Mouse (Mus musculus): ENCODE measurements around the gene Sf3a2. TPM values are rescaled to one million over a fixed set of nuclear protein-coding genes. Genes with fewer than 3 reads are reported as not detected.
"Not testable (repeated sequence)": the region's sequence is repeated elsewhere in the genome, so short reads cannot be mapped to it uniquely, and the experiment has no call there.

The Sf3a2 gene
- polyA plus RNA-seq, 1 experiment from 2014 or later, result 63.3 TPM

GRCm38 (mm10) chr10:80824827-80825226 is 26.8 kb downstream of the Sf3a2 start:
- Histone ChIP-seq H3K27me3 (ENCODE audit: control insufficient read depth, insufficient read depth, low read length) (no peaks in the 10 kb centered on the region), H3K9me3 (ENCODE audit: control insufficient read depth, low read length) (no peaks in the 10 kb centered on the region), H3K36me3 (ENCODE audit: control insufficient read depth, insufficient read depth, low read length) (peaks cover 8% of the 10 kb centered on the region), H3K4me2 (ENCODE audit: low read depth, low read length) (no peak overlapping the region), H3K4me3 (ENCODE audit: low read depth, low read length) (no peak overlapping the region), H3K4me1 (ENCODE audit: control insufficient read depth, insufficient read depth, low read length) (peaks cover 8% of the 10 kb centered on the region), H3K27ac (ENCODE audit: low read depth, low read length) (no peak overlapping the region), H3K9ac (replicated peaks; ENCODE audit: low read depth, low read length) (no peak overlapping the region)
- no peak for ATAC-seq (ENCODE audit: low read depth)
- WGBS, result 84% methylated on average over 2 of the region's 2 CpGs

DNA sequence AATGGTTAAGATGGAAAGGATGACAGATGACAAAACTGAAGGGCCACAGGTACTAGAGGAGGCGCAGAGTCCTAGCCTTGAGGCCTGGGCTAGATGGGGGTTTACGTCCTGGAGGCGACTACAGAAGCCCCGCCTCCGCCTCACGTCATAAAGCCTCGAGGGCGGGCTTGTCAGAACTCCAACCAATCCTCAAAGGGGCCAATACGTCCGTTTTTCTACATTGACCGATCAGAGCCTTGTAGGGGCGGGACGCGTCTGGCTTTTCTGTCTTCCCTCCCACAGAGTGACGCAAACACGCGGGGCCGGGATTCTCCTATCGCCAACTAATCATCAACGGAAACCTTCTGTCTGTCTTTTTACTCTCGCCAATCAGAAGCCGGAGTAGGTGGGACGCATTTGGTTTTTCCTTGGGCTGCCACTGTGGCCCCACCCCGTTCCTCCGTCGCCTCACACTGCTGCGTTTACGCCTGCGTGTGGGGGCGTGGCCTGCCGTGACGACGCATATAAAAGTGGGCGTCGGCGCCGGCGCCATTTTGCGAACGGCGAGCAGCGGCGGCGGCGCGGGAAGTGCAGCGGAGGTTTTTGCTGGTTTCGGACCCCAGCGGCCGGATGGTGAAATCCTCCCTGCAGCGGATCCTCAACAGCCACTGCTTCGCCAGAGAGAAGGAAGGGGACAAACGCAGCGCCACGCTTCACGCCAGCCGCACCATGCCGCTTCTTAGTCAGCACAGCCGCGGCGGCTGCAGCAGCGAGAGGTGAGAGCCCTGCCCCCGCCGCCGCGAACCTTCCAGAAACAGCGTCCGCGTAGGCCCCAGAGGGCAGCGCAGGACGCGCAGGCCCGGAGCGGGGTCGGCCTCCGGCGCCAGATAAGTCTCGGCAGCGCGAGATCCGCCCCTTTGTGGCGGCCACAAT is 28.4 kb downstream of the Sf3a2 start, which contains the start of gene Oaz1:
TSS of gene Oaz1 (plus strand) at position 506 of the 912 bp plus-strand sequence.
- Histone ChIP-seq H3K27ac (ENCODE audit: low read depth, low read length) (peak within 1 kb of the TSS; percentile 87), H3K4me3 (ENCODE audit: low read depth, low read length) (peak within 1 kb of the TSS; percentile 70), H3K9me3 (ENCODE audit: control insufficient read depth, low read length) (no peaks in the 10 kb centered on the region), H3K9ac (replicated peaks; ENCODE audit: low read depth, low read length) (peak within 1 kb of the TSS; percentile 86), H3K4me2 (ENCODE audit: low read depth, low read length) (peak within 1 kb of the TSS; percentile 99), H3K36me3 (ENCODE audit: control insufficient read depth, insufficient read depth, low read length) (peaks cover 13% of the 10 kb centered on the region), H3K27me3 (ENCODE audit: control insufficient read depth, insufficient read depth, low read length) (no peaks in the 10 kb centered on the region), H3K4me1 (ENCODE audit: control insufficient read depth, insufficient read depth, low read length) (peaks cover 8% of the 10 kb centered on the region)
- ATAC-seq (ENCODE audit: low read depth), result peak; percentile 96
- WGBS, result under 1% methylated on average over 76 of the region's 82 CpGs

DNA sequence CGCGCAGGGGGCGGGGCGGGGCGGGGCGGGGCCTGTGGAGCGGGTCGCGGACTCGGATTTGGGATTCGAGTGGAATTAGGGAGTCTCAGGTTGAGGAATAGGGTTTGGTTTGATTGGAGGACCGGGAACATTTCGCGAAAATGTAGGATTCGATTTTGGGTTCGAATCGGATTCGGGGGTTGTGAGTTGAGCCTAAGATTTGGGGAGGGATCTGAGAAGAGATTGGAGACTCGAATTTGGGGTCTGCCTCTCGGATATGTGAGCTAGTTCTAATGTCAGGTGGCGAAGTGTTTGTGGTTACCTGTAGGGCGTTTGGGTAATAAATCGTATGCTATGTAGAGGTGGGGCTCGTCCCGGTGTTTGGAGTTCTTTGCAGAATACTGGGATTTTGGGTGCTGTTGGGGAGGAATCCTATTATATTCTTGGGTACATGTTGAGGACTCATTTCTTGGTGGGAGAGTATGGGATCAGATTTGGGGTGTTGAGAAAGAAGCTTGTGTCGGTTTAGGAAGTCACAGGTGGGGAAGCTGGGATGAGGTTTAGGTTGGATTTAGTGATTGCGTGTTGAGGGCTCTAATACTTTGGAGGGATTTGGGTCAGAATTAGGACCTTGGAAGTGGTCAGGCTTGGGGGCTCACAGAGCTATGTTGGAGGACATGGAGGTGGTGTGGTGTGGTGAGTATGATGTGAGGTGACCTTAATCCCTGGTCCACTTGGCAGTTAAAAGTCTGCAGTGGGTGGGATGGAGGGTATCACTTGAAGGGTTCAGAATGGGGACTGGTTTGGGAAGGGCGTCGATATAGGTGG is 29.3 kb downstream of the Sf3a2 start:
- Histone ChIP-seq H3K4me1 (ENCODE audit: control insufficient read depth, insufficient read depth, low read length) (peaks cover 8% of the 10 kb centered on the region), H3K4me3 (ENCODE audit: low read depth, low read length) (peak overlapping the region; percentile 70), H3K9me3 (ENCODE audit: control insufficient read depth, low read length) (no peaks in the 10 kb centered on the region), H3K4me2 (ENCODE audit: low read depth, low read length) (peak overlapping the region; percentile 99), H3K36me3 (ENCODE audit: control insufficient read depth, insufficient read depth, low read length) (peaks cover 13% of the 10 kb centered on the region), H3K27me3 (ENCODE audit: control insufficient read depth, insufficient read depth, low read length) (no peaks in the 10 kb centered on the region), H3K9ac (replicated peaks; ENCODE audit: low read depth, low read length) (peak overlapping the region; percentile 86), H3K27ac (ENCODE audit: low read depth, low read length) (peak overlapping the region; percentile 87)
- WGBS, result 9% methylated on average over 29 of the region's 29 CpGs
- no peak for ATAC-seq (ENCODE audit: low read depth)

DNA sequence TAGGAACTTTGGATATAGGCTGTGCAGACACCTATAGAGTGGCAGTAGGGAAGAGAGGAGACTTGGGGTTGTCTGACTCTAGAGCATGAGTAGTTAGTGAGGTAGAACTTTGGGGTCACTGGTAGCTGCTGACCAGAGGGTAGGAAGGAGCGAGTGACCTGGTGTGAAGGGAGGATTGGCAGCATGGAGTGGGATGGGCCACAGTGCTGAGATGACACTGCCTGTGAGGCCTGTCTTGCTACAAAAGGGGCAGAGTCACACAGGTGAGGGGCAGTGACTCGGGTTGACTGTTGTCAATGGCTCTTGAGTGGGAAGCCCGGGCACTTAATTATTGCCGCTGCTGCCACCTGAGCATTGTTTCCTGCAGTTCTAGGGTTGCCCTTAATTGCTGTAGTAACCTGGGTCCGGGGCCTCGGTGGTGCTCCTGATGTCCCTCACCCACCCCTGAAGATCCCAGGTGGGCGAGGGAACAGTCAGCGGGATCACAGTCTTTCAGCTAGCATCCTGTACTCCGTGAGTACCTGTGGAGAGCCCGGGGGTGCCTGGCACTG is 29.9 kb downstream of the Sf3a2 start:
- Histone ChIP-seq H3K27me3 (ENCODE audit: control insufficient read depth, insufficient read depth, low read length) (no peaks in the 10 kb centered on the region), H3K9me3 (ENCODE audit: control insufficient read depth, low read length) (no peaks in the 10 kb centered on the region), H3K4me3 (ENCODE audit: low read depth, low read length) (peak overlapping the region; percentile 70), H3K9ac (replicated peaks; ENCODE audit: low read depth, low read length) (peak overlapping the region; percentile 86), H3K4me2 (ENCODE audit: low read depth, low read length) (peak overlapping the region; percentile 99), H3K4me1 (ENCODE audit: control insufficient read depth, insufficient read depth, low read length) (peaks cover 8% of the 10 kb centered on the region), H3K27ac (ENCODE audit: low read depth, low read length) (no peak overlapping the region), H3K36me3 (ENCODE audit: control insufficient read depth, insufficient read depth, low read length) (peaks cover 13% of the 10 kb centered on the region)
- WGBS, result 81% methylated on average over 9 of the region's 10 CpGs
- ATAC-seq (ENCODE audit: low read depth), result no peak

GRCm38 (mm10) chr10:80828587-80828986 is 30.6 kb downstream of the Sf3a2 start:
- H3K4me1 ChIP-seq (ENCODE audit: control insufficient read depth, insufficient read depth, low read length); H3K27me3 ChIP-seq (ENCODE audit: control insufficient read depth, insufficient read depth, low read length); H3K9me3 ChIP-seq (ENCODE audit: control insufficient read depth, low read length); ATAC-seq (ENCODE audit: low read depth); H3K27ac ChIP-seq (ENCODE audit: low read depth, low read length); H3K9ac ChIP-seq (replicated peaks; ENCODE audit: low read depth, low read length); H3K4me3 ChIP-seq (ENCODE audit: low read depth, low read length): not testable (repeated sequence)
- 73% methylated on average over 7 of the region's 9 CpGs for WGBS
- H3K4me2 ChIP-seq (ENCODE audit: low read depth, low read length), result peak overlapping the region; percentile 99
- peaks cover 13% of the 10 kb centered on the region for H3K36me3 ChIP-seq (ENCODE audit: control insufficient read depth, insufficient read depth, low read length)

- H3K9ac ChIP-seq (replicated peaks; ENCODE audit: low read depth, low read length), result no peak overlapping the region
- ATAC-seq (ENCODE audit: low read depth), result no peak
- peaks cover 13% of the 10 kb centered on the region for H3K36me3 ChIP-seq (ENCODE audit: control insufficient read depth, insufficient read depth, low read length)
- WGBS, result 72% methylated on average over 1 of the region's 1 CpGs
- H3K4me2 ChIP-seq (ENCODE audit: low read depth, low read length), result no peak overlapping the region
- peaks cover 5% of the 10 kb centered on the region; the same call in 1 of the 2 replicates for H3K27me3 ChIP-seq (ENCODE audit: control insufficient read depth, insufficient read depth, low read length)
- no peak overlapping the region for H3K4me3 ChIP-seq (ENCODE audit: low read depth, low read length)
- H3K9me3 ChIP-seq (ENCODE audit: control insufficient read depth, low read length), result no peaks in the 10 kb centered on the region
- H3K4me1 ChIP-seq (ENCODE audit: control insufficient read depth, insufficient read depth, low read length), result peaks cover 8% of the 10 kb centered on the region
- no peak overlapping the region for H3K27ac ChIP-seq (ENCODE audit: low read depth, low read length)
These were observed 31.6 kb downstream of the Sf3a2 start for GRCm38 (mm10) chr10:80829359-80830278.

DNA sequence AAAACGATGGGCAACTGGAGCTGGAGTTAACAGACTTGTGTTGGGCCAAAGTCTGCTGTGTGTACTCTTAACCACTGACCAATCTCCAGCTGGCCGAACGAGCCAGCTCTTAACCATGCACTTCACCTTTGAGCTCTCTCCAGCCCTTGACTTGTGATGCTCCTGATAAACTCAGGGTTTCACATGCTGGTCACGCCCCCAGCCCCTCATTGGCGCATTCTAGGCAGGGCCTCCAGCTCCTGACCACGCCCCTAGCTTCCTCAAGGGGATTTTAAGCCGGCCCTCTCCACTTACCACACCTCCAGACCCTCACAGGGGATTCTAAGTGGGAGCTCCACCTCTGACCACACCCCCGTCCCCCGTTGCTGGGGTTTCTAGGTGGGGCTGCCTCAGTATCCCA is 33.1 kb downstream of the Sf3a2 start:
- Histone ChIP-seq H3K27ac (ENCODE audit: low read depth, low read length) (no peak overlapping the region), H3K4me1 (ENCODE audit: control insufficient read depth, insufficient read depth, low read length) (peaks cover 11% of the 10 kb centered on the region), H3K4me3 (ENCODE audit: low read depth, low read length) (no peak overlapping the region), H3K9ac (replicated peaks; ENCODE audit: low read depth, low read length) (no peak overlapping the region), H3K9me3 (ENCODE audit: control insufficient read depth, low read length) (no peaks in the 10 kb centered on the region), H3K4me2 (ENCODE audit: low read depth, low read length) (no peak overlapping the region), H3K36me3 (ENCODE audit: control insufficient read depth, insufficient read depth, low read length) (peaks cover 17% of the 10 kb centered on the region), H3K27me3 (ENCODE audit: control insufficient read depth, insufficient read depth, low read length) (peaks cover 12% of the 10 kb centered on the region; the same call in 1 of the 2 replicates)
- 6% methylated on average over 9 of the region's 9 CpGs for WGBS
- ATAC-seq (ENCODE audit: low read depth), result no peak

DNA sequence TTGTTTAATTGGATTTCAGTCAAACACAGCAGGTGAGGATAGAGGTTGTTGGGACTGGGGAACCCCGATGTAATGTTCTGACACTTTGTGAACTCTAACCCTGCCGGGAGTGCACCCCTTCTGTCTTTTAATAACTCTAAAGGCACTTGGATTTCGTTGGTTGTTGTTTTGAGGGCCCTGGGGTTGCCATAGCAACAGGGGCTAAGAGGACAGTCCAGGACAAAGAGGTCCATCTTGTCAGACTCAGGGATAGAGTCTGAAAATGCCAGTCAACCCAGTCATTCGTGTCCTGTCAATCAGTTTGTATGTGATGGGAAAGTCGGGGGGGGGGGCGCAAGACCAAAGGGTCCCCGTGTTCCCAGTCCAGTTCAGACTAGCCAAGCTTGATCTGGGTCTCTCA is 34.8 kb downstream of the Sf3a2 start:
- no peaks in the 10 kb centered on the region for H3K9me3 ChIP-seq (ENCODE audit: control insufficient read depth, low read length)
- no peak overlapping the region for H3K4me2 ChIP-seq (ENCODE audit: low read depth, low read length)
- H3K4me1 ChIP-seq (ENCODE audit: control insufficient read depth, insufficient read depth, low read length), result peaks cover 6% of the 10 kb centered on the region
- ATAC-seq (ENCODE audit: low read depth), result no peak
- H3K9ac ChIP-seq (replicated peaks; ENCODE audit: low read depth, low read length), result no peak overlapping the region
- H3K4me3 ChIP-seq (ENCODE audit: low read depth, low read length), result no peak overlapping the region
- H3K36me3 ChIP-seq (ENCODE audit: control insufficient read depth, insufficient read depth, low read length), result peaks cover 17% of the 10 kb centered on the region
- WGBS, result 64% methylated on average over 7 of the region's 7 CpGs
- H3K27ac ChIP-seq (ENCODE audit: low read depth, low read length), result no peak overlapping the region
- peaks cover 12% of the 10 kb centered on the region; the same call in 1 of the 2 replicates for H3K27me3 ChIP-seq (ENCODE audit: control insufficient read depth, insufficient read depth, low read length)

Measured in neural tube, embryonic 14.5 days (tissue).